Mouse (Mus musculus): ENCODE measurements around the gene Lin54. TPM values are rescaled to one million over a fixed set of nuclear protein-coding genes. Genes with fewer than 3 reads are reported as not detected.

Lin54 gene
- total RNA-seq, 2 experiments from 2014 or later = 12.6 to 13.0 TPM

- no peak for DNase-seq
Measured at GRCm38 (mm10) chr5:100418861-100419260, 81.6 kb downstream of the Lin54 start.

- DNase-seq = no peak
Measured at GRCm38 (mm10) chr5:100418077-100418476, 82.4 kb downstream of the Lin54 start.

GRCm38 (mm10) chr5:100415761-100416590, 84.5 kb downstream of the Lin54 start, which contains the start of gene Sec31a:
TSS of gene Sec31a (minus strand) at chr5:100416234.
- peak; percentile 99 for DNase-seq

GRCm38 (mm10) chr5:100414474-100415196, 85.8 kb downstream of the Lin54 start:
- DNase-seq = no peak

- no peak for DNase-seq
Measured at GRCm38 (mm10) chr5:100412886-100413285, 87.6 kb downstream of the Lin54 start.

- no peak for DNase-seq
Measured at GRCm38 (mm10) chr5:100410281-100410680, 90.2 kb downstream of the Lin54 start.

- no peak for DNase-seq
Measured at GRCm38 (mm10) chr5:100408485-100408884, 92.0 kb downstream of the Lin54 start.

- DNase-seq = no peak
Measured at GRCm38 (mm10) chr5:100396753-100397152, 103.7 kb downstream of the Lin54 start.

- DNase-seq = no peak
Measured at GRCm38 (mm10) chr5:100393681-100394080, 106.8 kb downstream of the Lin54 start.

- peak; percentile 48 for DNase-seq
Measured at GRCm38 (mm10) chr5:100392436-100392955, 107.9 kb downstream of the Lin54 start.

Small RNAs within 50 kb of the gene (microRNA-seq; reads per million reads assigned to microRNA genes)
- gene Gm23222 = not detected

Other genes with a start within 250 kb of the Lin54 start
- gene Sec31a, start 84.4 kb downstream of the Lin54 start, total RNA-seq (2021) = 100 to 1,000 TPM; 149 to 150 TPM
- gene Cops4, start 17.7 kb upstream of the Lin54 start, total RNA-seq (2021) = 10 to 100 TPM; 70.1 to 73.6 TPM
- 10 to 100 TPM; 11.4 to 12.4 TPM for gene Plac8, start 71.6 kb upstream of the Lin54 start, total RNA-seq (2021)
- 10 to 100 TPM; 55.3 to 66.0 TPM for gene Coq2, start 174.5 kb upstream of the Lin54 start, total RNA-seq (2021)
- 1 to 10 TPM; 1.9 to 2.5 TPM for gene Hpse, start 219.1 kb upstream of the Lin54 start, total RNA-seq (2021)

Data from adrenal gland, postnatal 10 days (tissue).